Mouse (Mus musculus): ENCODE results near the gene Spop. TPM values are rescaled to one million over a fixed set of nuclear protein-coding genes. Genes with fewer than 3 reads are reported as not detected.

Spop gene
- polyA plus RNA-seq, 1 experiment from 2014 or later: 72.5 TPM

DNA sequence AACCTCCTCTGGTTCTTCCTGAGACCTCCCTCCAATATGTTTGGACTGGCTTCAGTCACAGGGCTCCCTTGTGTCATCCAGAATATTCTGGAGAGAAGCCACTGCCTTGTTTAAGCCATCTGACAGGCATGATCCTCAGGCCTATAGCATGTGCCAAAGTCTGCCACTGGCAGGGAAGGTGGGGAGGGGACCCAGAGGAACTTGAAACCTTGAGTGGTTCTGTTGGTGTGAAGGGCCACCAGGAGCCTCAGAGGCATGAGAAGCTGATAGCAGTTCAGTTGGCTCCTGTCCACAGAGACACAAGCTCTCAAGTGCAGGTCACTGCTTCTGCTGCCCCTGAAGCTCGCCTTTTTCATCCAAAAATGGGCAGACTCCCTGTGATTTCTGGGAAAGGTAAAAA is 17.3 kb upstream of the Spop start:
- peaks cover 17% of the 10 kb centered on the region for H3K27me3 ChIP-seq (ENCODE audit: control insufficient read depth, insufficient read depth, low read depth, low read length)
- H3K9ac ChIP-seq (ENCODE audit: low read depth, low read length): no peak overlapping the region
- no peaks in the 10 kb centered on the region for H3K36me3 ChIP-seq (ENCODE audit: control insufficient read depth, insufficient read depth)
- ATAC-seq (ENCODE audit: low read depth): no peak
- H3K4me3 ChIP-seq (ENCODE audit: low read depth, low read length): no peak overlapping the region
- no peak overlapping the region for H3K4me2 ChIP-seq (ENCODE audit: low read depth, low read length)
- WGBS (ENCODE audit: insufficient replicate concordance): 50% methylated on average over 1 of the region's 1 CpGs
- no peaks in the 10 kb centered on the region for H3K9me3 ChIP-seq (replicated peaks; ENCODE audit: control insufficient read depth, low read length)
- no peak overlapping the region for H3K27ac ChIP-seq (ENCODE audit: low read length)
- H3K4me1 ChIP-seq (ENCODE audit: control insufficient read depth, low read depth, low read length): no peaks in the 10 kb centered on the region

GRCm38 (mm10) chr11:95397843-95398835 is 15.7 kb upstream of the Spop start:
- ATAC-seq (ENCODE audit: low read depth): no peak
- Histone ChIP-seq H3K4me3 (ENCODE audit: low read depth, low read length) (no peak overlapping the region), H3K4me1 (ENCODE audit: control insufficient read depth, low read depth, low read length) (no peaks in the 10 kb centered on the region), H3K36me3 (ENCODE audit: control insufficient read depth, insufficient read depth) (no peaks in the 10 kb centered on the region), H3K27ac (ENCODE audit: low read length) (no peak overlapping the region), H3K27me3 (ENCODE audit: control insufficient read depth, insufficient read depth, low read depth, low read length) (peaks cover 20% of the 10 kb centered on the region), H3K4me2 (ENCODE audit: low read depth, low read length) (no peak overlapping the region), H3K9me3 (replicated peaks; ENCODE audit: control insufficient read depth, low read length) (no peaks in the 10 kb centered on the region), H3K9ac (ENCODE audit: low read depth, low read length) (no peak overlapping the region)
- 44% methylated on average over 14 of the region's 14 CpGs for WGBS (ENCODE audit: insufficient replicate concordance)

DNA sequence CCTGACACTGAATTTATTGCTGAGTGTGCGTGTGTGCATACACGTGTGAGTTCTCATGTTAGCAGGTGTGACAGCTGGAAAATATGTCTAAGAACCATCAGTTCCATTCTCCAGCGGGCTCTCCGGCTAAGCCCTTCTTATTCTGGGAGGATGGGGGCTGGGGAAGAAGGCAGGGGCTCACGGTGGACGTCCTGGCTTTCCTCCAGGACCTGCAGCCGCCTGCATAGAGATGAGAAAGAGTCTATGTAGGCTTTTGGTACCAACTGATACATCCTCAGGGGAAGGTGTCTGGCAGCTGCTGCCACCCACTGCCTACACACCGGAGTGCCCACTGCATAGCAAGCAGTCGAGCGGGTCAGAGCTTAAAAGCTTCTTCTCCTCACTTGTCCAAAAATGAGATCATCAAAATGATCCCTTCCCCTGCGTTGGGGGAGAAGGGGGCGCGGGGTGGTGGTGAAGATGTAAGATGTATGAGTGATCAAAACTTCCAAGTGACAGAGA is 14.3 kb upstream of the Spop start:
- Histone ChIP-seq H3K4me1 (ENCODE audit: control insufficient read depth, low read depth, low read length) (no peaks in the 10 kb centered on the region), H3K9me3 (replicated peaks; ENCODE audit: control insufficient read depth, low read length) (no peaks in the 10 kb centered on the region), H3K4me3 (ENCODE audit: low read depth, low read length) (no peak overlapping the region), H3K9ac (ENCODE audit: low read depth, low read length) (no peak overlapping the region), H3K27me3 (ENCODE audit: control insufficient read depth, insufficient read depth, low read depth, low read length) (peaks cover 20% of the 10 kb centered on the region), H3K4me2 (ENCODE audit: low read depth, low read length) (no peak overlapping the region), H3K27ac (ENCODE audit: low read length) (no peak overlapping the region), H3K36me3 (ENCODE audit: control insufficient read depth, insufficient read depth) (no peaks in the 10 kb centered on the region)
- no peak for ATAC-seq (ENCODE audit: low read depth)
- WGBS (ENCODE audit: insufficient replicate concordance): 65% methylated on average over 13 of the region's 13 CpGs

DNA sequence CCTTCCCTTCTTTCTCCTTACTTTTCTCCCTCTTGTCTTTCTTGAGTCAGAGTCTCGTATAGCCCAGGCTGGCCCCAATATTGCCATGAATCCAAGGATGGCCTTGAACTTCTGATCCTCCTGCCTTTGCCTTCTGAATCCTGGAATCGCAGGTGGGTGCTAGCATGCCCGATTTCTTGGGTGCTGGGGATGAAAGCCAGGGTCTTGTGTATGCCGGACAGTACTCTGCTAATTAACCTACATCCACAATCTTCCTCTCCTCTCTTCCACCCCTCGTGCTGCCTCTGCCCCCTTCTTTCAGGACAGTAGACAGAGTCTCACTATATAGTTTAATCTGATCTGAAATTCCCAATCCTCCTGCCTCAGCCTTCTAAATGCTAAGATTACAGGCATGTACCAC is 12.3 kb upstream of the Spop start:
- Histone ChIP-seq H3K27me3 (ENCODE audit: control insufficient read depth, insufficient read depth, low read depth, low read length) (peaks cover 20% of the 10 kb centered on the region), H3K36me3 (ENCODE audit: control insufficient read depth, insufficient read depth) (no peaks in the 10 kb centered on the region), H3K27ac (ENCODE audit: low read length) (no peak overlapping the region), H3K4me1 (ENCODE audit: control insufficient read depth, low read depth, low read length) (no peaks in the 10 kb centered on the region), H3K9me3 (replicated peaks; ENCODE audit: control insufficient read depth, low read length) (no peaks in the 10 kb centered on the region), H3K4me3 (ENCODE audit: low read depth, low read length) (no peak overlapping the region), H3K4me2 (ENCODE audit: low read depth, low read length) (no peak overlapping the region), H3K9ac (ENCODE audit: low read depth, low read length) (no peak overlapping the region)
- WGBS (ENCODE audit: insufficient replicate concordance): 65% methylated on average over 5 of the region's 5 CpGs
- ATAC-seq (ENCODE audit: low read depth): no peak

DNA sequence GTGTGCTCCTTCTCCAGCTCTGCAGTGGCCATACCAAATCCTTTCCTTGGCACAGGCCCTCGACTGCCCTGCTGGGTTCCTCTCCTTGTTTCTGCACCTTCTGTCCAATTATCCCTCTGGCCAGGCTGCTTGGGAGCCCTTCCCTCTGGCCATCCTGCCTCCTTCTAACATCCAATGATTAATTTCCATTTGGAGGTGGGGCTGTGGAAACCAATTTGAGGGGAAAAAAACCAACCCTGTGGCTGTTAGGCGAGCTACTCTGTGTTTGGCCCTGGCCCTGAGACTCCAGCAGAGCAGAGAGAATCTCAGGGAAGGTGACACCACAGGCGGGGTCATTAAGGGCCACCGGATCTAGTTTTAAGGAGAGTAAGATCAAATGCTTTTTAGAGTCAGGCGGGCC is 11.7 kb upstream of the Spop start:
- Histone ChIP-seq H3K4me1 (ENCODE audit: control insufficient read depth, low read depth, low read length) (no peaks in the 10 kb centered on the region), H3K27ac (ENCODE audit: low read length) (no peak overlapping the region), H3K4me2 (ENCODE audit: low read depth, low read length) (no peak overlapping the region), H3K9ac (ENCODE audit: low read depth, low read length) (no peak overlapping the region), H3K9me3 (replicated peaks; ENCODE audit: control insufficient read depth, low read length) (no peaks in the 10 kb centered on the region), H3K4me3 (ENCODE audit: low read depth, low read length) (no peak overlapping the region), H3K36me3 (ENCODE audit: control insufficient read depth, insufficient read depth) (no peaks in the 10 kb centered on the region), H3K27me3 (ENCODE audit: control insufficient read depth, insufficient read depth, low read depth, low read length) (peaks cover 20% of the 10 kb centered on the region)
- 38% methylated on average over 5 of the region's 5 CpGs for WGBS (ENCODE audit: insufficient replicate concordance)
- ATAC-seq (ENCODE audit: low read depth): no peak

GRCm38 (mm10) chr11:95402658-95403101 is 11.2 kb upstream of the Spop start:
- ATAC-seq (ENCODE audit: low read depth): no peak
- no peaks in the 10 kb centered on the region for H3K36me3 ChIP-seq (ENCODE audit: control insufficient read depth, insufficient read depth)
- no peak overlapping the region for H3K27ac ChIP-seq (ENCODE audit: low read length)
- no peak overlapping the region for H3K4me2 ChIP-seq (ENCODE audit: low read depth, low read length)
- H3K4me1 ChIP-seq (ENCODE audit: control insufficient read depth, low read depth, low read length): no peaks in the 10 kb centered on the region
- H3K9me3 ChIP-seq (replicated peaks; ENCODE audit: control insufficient read depth, low read length): no peaks in the 10 kb centered on the region
- no peak overlapping the region for H3K9ac ChIP-seq (ENCODE audit: low read depth, low read length)
- no peak overlapping the region for H3K4me3 ChIP-seq (ENCODE audit: low read depth, low read length)
- WGBS (ENCODE audit: insufficient replicate concordance): 30% methylated on average over 8 of the region's 8 CpGs
- peaks cover 20% of the 10 kb centered on the region for H3K27me3 ChIP-seq (ENCODE audit: control insufficient read depth, insufficient read depth, low read depth, low read length)

GRCm38 (mm10) chr11:95403382-95404340 is 10.2 kb upstream of the Spop start:
- no peak overlapping the region for H3K4me2 ChIP-seq (ENCODE audit: low read depth, low read length)
- no peaks in the 10 kb centered on the region for H3K36me3 ChIP-seq (ENCODE audit: control insufficient read depth, insufficient read depth)
- WGBS (ENCODE audit: insufficient replicate concordance): 57% methylated on average over 16 of the region's 16 CpGs

DNA sequence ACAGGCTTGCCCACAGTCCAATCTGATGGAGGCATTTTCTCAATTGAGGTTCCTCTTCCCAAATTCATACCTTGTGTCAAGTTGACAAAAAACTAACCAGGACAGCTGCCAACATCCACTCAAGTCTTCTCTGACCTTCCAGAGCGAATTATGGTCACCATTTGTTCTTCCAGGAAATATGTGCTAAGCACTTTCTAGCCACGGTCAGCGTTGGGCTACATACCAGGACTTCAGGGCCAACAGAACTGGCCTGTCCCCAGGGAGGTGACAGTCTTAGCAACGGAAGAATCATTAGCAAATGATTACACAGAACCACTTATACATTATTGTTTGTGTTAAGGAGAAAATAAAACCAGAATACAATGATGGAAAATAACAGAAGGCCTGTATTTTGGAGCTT is 8.1 kb upstream of the Spop start:
- no peak overlapping the region for H3K4me3 ChIP-seq (ENCODE audit: low read depth, low read length)
- WGBS (ENCODE audit: insufficient replicate concordance): 54% methylated on average over 4 of the region's 4 CpGs
- ATAC-seq (ENCODE audit: low read depth): no peak
- no peaks in the 10 kb centered on the region for H3K9me3 ChIP-seq (replicated peaks; ENCODE audit: control insufficient read depth, low read length)
- H3K36me3 ChIP-seq (ENCODE audit: control insufficient read depth, insufficient read depth): no peaks in the 10 kb centered on the region
- H3K9ac ChIP-seq (ENCODE audit: low read depth, low read length): no peak overlapping the region
- no peaks in the 10 kb centered on the region for H3K4me1 ChIP-seq (ENCODE audit: control insufficient read depth, low read depth, low read length)
- H3K27ac ChIP-seq (ENCODE audit: low read length): no peak overlapping the region
- H3K27me3 ChIP-seq (ENCODE audit: control insufficient read depth, insufficient read depth, low read depth, low read length): peaks cover 7% of the 10 kb centered on the region
- H3K4me2 ChIP-seq (ENCODE audit: low read depth, low read length): no peak overlapping the region

More at GRCm38 (mm10) chr11:95403382-95404340, 10.2 kb upstream of the Spop start:
- H3K4me1 ChIP-seq (ENCODE audit: control insufficient read depth, low read depth, low read length): no peaks in the 10 kb centered on the region
- ATAC-seq (ENCODE audit: low read depth): no peak
- no peak overlapping the region for H3K4me3 ChIP-seq (ENCODE audit: low read depth, low read length)
- peaks cover 20% of the 10 kb centered on the region for H3K27me3 ChIP-seq (ENCODE audit: control insufficient read depth, insufficient read depth, low read depth, low read length)
- H3K9ac ChIP-seq (ENCODE audit: low read depth, low read length): no peak overlapping the region
- H3K27ac ChIP-seq (ENCODE audit: low read length): no peak overlapping the region
- no peaks in the 10 kb centered on the region for H3K9me3 ChIP-seq (replicated peaks; ENCODE audit: control insufficient read depth, low read length)

Data from liver, embryonic 16.5 days (tissue).